Mouse (Mus musculus) adrenal gland, postnatal 4 days (tissue): ENCODE results near the gene Abca12. TPM values are rescaled to one million over a fixed set of nuclear protein-coding genes. Genes with fewer than 3 reads are reported as not detected.

Experiments used
- DNase-seq, 2 experiments: peaks; one replicate each; pipeline ENCODE4 v3.0.0; 2021 to 2022; ENCODE audit warnings: low spot score in 2 of 2, mixed read lengths in 2 of 2
- total RNA-seq, 2 experiments: library from RNA; stranded (reverse); gene quantifications; 2 replicates each; pipeline ENCODE4 v1.2.3; 2021

Abca12 gene
- total RNA-seq, 2 experiments from 2014 or later = 0.08 TPM; not detected in 1

DNA sequence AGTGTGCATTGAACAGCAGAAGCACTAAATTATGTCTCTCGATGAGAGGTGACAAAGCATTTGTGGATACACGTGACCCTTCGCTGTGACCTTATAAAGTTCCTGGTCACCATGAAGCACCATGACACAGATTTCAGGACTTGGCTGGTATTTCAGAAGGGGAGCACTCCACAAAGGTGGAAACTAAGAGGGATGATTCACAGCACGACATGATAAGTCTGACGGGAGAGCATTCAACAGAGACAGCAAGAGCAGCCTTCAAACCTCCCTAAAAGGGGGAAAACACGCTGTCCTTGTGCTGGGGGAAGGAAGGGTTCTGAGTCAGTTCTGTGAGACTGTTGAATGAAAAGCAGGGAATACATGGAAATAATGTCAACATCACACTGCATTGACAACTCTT, 218.5 kb downstream of the Abca12 start:
- no peak for DNase-seq

DNA sequence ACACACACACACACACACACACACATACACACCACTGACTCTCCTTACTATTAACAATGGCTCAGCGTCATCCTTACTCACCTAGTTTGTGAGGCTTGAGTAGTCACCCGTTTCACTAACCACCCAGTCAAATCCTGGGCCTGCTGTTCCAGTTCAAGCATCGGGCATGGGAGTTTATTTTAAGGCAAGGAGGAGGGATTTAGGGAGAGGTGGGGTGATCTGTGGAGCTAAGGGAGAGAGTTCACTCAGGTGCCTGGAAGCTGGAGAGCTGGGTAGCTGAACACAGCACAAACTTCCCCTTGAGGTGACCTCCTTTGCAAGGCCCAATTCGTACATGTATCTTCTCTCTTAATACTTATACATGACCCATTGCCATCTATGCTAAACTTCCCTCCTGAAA, 219.4 kb downstream of the Abca12 start:
- DNase-seq = no peak

DNA sequence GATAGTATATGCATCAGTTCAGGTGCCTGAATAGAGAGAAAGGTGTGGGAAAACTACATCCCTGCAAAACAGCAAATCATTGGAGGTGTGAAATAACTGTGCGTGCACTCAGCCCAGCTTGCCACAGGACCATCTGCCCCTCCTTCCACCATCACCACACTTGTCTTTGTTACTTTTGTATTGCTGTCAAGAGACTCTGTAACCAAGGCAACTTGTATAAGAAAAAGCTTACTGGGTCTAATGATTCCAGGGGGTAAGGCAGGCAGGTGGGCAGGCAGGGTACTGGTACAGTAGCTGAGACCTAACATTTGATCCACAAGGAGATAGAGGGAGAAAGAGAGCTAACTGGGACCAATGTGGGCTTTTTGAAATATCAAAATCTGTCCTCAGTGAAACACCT, 220.8 kb downstream of the Abca12 start:
- no peak for DNase-seq

Other genes with a start within 250 kb of the Abca12 start
- 10 to 100 TPM; 58.5 to 67.7 TPM for gene Atic, start 142.2 kb upstream of the Abca12 start, total RNA-seq
- gene Fn1, start 238.3 kb upstream of the Abca12 start, total RNA-seq = 100 to 1,000 TPM; 186 to 364 TPM